Mouse (Mus musculus): ENCODE measurements around the gene Foxp1. TPM values are rescaled to one million over a fixed set of nuclear protein-coding genes. Genes with fewer than 3 reads are reported as not detected.

Gene Foxp1
- polyA plus RNA-seq, 1 experiment from 2014 or later, result 110 TPM

GRCm38 (mm10) chr6:99309466-99310170 lies 212.9 kb downstream of the Foxp1 start:
- 0 out of 2 replicates have a peak, but pooled peaks cover 3% of the 10 kb centered on the region for H3K4me1 ChIP-seq (ENCODE audit: control insufficient read depth, insufficient read depth, low read length)
- no peak overlapping the region for H3K4me3 ChIP-seq (ENCODE audit: low read depth, low read length)
- H3K36me3 ChIP-seq (ENCODE audit: control insufficient read depth, insufficient read depth, low read length), result no peaks in the 10 kb centered on the region
- WGBS (ENCODE audit: insufficient replicate concordance), result 66% methylated on average over 14 of the region's 14 CpGs
- no peaks in the 10 kb centered on the region for H3K27me3 ChIP-seq (ENCODE audit: control insufficient read depth, insufficient read depth, low read length)
- H3K27ac ChIP-seq (ENCODE audit: low read depth, low read length), result no peak overlapping the region
- no peak overlapping the region for H3K9ac ChIP-seq (ENCODE audit: low read depth, low read length)
- ATAC-seq (replicated peaks; ENCODE audit: insufficient number of reproducible peaks, low FRiP score, low TSS enrichment), result no peak
- no peaks in the 10 kb centered on the region for H3K9me3 ChIP-seq (replicated peaks; ENCODE audit: control insufficient read depth, low read length)
- no peak overlapping the region for H3K4me2 ChIP-seq

GRCm38 (mm10) chr6:99305751-99306150 lies 216.8 kb downstream of the Foxp1 start:
- Histone ChIP-seq H3K27me3 (ENCODE audit: control insufficient read depth, insufficient read depth, low read length) (no peaks in the 10 kb centered on the region), H3K4me2 (no peak overlapping the region), H3K9me3 (replicated peaks; ENCODE audit: control insufficient read depth, low read length) (no peaks in the 10 kb centered on the region), H3K36me3 (ENCODE audit: control insufficient read depth, insufficient read depth, low read length) (no peaks in the 10 kb centered on the region), H3K4me3 (ENCODE audit: low read depth, low read length) (no peak overlapping the region), H3K4me1 (ENCODE audit: control insufficient read depth, insufficient read depth, low read length) (peaks cover 8% of the 10 kb centered on the region; the same call in 1 of the 2 replicates), H3K9ac (ENCODE audit: low read depth, low read length) (no peak overlapping the region), H3K27ac (ENCODE audit: low read depth, low read length) (no peak overlapping the region)
- no peak for ATAC-seq (replicated peaks; ENCODE audit: insufficient number of reproducible peaks, low FRiP score, low TSS enrichment)
- 81% methylated on average over 3 of the region's 3 CpGs for WGBS (ENCODE audit: insufficient replicate concordance)

GRCm38 (mm10) chr6:99305236-99305635 lies 217.3 kb downstream of the Foxp1 start:
- no peak for ATAC-seq (replicated peaks; ENCODE audit: insufficient number of reproducible peaks, low FRiP score, low TSS enrichment)
- Histone ChIP-seq H3K4me1 (ENCODE audit: control insufficient read depth, insufficient read depth, low read length) (peaks cover 8% of the 10 kb centered on the region; the same call in 1 of the 2 replicates), H3K9ac (ENCODE audit: low read depth, low read length) (no peak overlapping the region), H3K36me3 (ENCODE audit: control insufficient read depth, insufficient read depth, low read length) (no peaks in the 10 kb centered on the region), H3K4me2 (no peak overlapping the region), H3K4me3 (ENCODE audit: low read depth, low read length) (no peak overlapping the region), H3K27me3 (ENCODE audit: control insufficient read depth, insufficient read depth, low read length) (no peaks in the 10 kb centered on the region), H3K9me3 (replicated peaks; ENCODE audit: control insufficient read depth, low read length) (no peaks in the 10 kb centered on the region), H3K27ac (ENCODE audit: low read depth, low read length) (no peak overlapping the region)
- WGBS (ENCODE audit: insufficient replicate concordance), result 87% methylated on average over 3 of the region's 3 CpGs

- Histone ChIP-seq H3K4me1 (ENCODE audit: control insufficient read depth, insufficient read depth, low read length) (peaks cover 8% of the 10 kb centered on the region; the same call in 1 of the 2 replicates), H3K36me3 (ENCODE audit: control insufficient read depth, insufficient read depth, low read length) (no peaks in the 10 kb centered on the region), H3K4me3 (ENCODE audit: low read depth, low read length) (no peak overlapping the region), H3K9ac (ENCODE audit: low read depth, low read length) (peak overlapping the region; percentile 10; the same call in 1 of the 2 replicates), H3K27ac (ENCODE audit: low read depth, low read length) (no peak overlapping the region), H3K4me2 (no peak overlapping the region), H3K9me3 (replicated peaks; ENCODE audit: control insufficient read depth, low read length) (no peaks in the 10 kb centered on the region), H3K27me3 (ENCODE audit: control insufficient read depth, insufficient read depth, low read length) (no peaks in the 10 kb centered on the region)
- WGBS (ENCODE audit: insufficient replicate concordance), result 76% methylated on average over 6 of the region's 6 CpGs
- ATAC-seq (replicated peaks; ENCODE audit: insufficient number of reproducible peaks, low FRiP score, low TSS enrichment), result no peak
Observed at GRCm38 (mm10) chr6:99302662-99303435, 219.7 kb downstream of the Foxp1 start.

- Histone ChIP-seq H3K9me3 (replicated peaks; ENCODE audit: control insufficient read depth, low read length) (no peaks in the 10 kb centered on the region), H3K4me3 (ENCODE audit: low read depth, low read length) (no peak overlapping the region), H3K4me2 (no peak overlapping the region), H3K36me3 (ENCODE audit: control insufficient read depth, insufficient read depth, low read length) (no peaks in the 10 kb centered on the region), H3K27me3 (ENCODE audit: control insufficient read depth, insufficient read depth, low read length) (no peaks in the 10 kb centered on the region), H3K27ac (ENCODE audit: low read depth, low read length) (no peak overlapping the region), H3K4me1 (ENCODE audit: control insufficient read depth, insufficient read depth, low read length) (peaks cover 8% of the 10 kb centered on the region; the same call in 1 of the 2 replicates), H3K9ac (ENCODE audit: low read depth, low read length) (no peak overlapping the region)
- WGBS (ENCODE audit: insufficient replicate concordance), result 66% methylated on average over 8 of the region's 8 CpGs
- no peak for ATAC-seq (replicated peaks; ENCODE audit: insufficient number of reproducible peaks, low FRiP score, low TSS enrichment)
Observed at GRCm38 (mm10) chr6:99301923-99302322, 220.6 kb downstream of the Foxp1 start.

GRCm38 (mm10) chr6:99300235-99300634 lies 222.3 kb downstream of the Foxp1 start:
- H3K27ac ChIP-seq (ENCODE audit: low read depth, low read length), result no peak overlapping the region
- no peak for ATAC-seq (replicated peaks; ENCODE audit: insufficient number of reproducible peaks, low FRiP score, low TSS enrichment)
- peaks cover 8% of the 10 kb centered on the region; the same call in 1 of the 2 replicates for H3K4me1 ChIP-seq (ENCODE audit: control insufficient read depth, insufficient read depth, low read length)
- H3K4me3 ChIP-seq (ENCODE audit: low read depth, low read length), result no peak overlapping the region
- no peaks in the 10 kb centered on the region for H3K36me3 ChIP-seq (ENCODE audit: control insufficient read depth, insufficient read depth, low read length)
- WGBS (ENCODE audit: insufficient replicate concordance), result 81% methylated on average over 6 of the region's 6 CpGs
- no peak overlapping the region for H3K4me2 ChIP-seq
- H3K9ac ChIP-seq (ENCODE audit: low read depth, low read length), result no peak overlapping the region
- no peaks in the 10 kb centered on the region for H3K27me3 ChIP-seq (ENCODE audit: control insufficient read depth, insufficient read depth, low read length)
- no peaks in the 10 kb centered on the region for H3K9me3 ChIP-seq (replicated peaks; ENCODE audit: control insufficient read depth, low read length)

- no peaks in the 10 kb centered on the region for H3K27me3 ChIP-seq (ENCODE audit: control insufficient read depth, insufficient read depth, low read length)
- H3K27ac ChIP-seq (ENCODE audit: low read depth, low read length), result no peak overlapping the region
- peaks cover 8% of the 10 kb centered on the region; the same call in 1 of the 2 replicates for H3K4me1 ChIP-seq (ENCODE audit: control insufficient read depth, insufficient read depth, low read length)
- no peaks in the 10 kb centered on the region for H3K36me3 ChIP-seq (ENCODE audit: control insufficient read depth, insufficient read depth, low read length)
- H3K9ac ChIP-seq (ENCODE audit: low read depth, low read length), result no peak overlapping the region
- no peak overlapping the region for H3K4me3 ChIP-seq (ENCODE audit: low read depth, low read length)
- H3K4me2 ChIP-seq, result no peak overlapping the region
- no peak for ATAC-seq (replicated peaks; ENCODE audit: insufficient number of reproducible peaks, low FRiP score, low TSS enrichment)
- WGBS (ENCODE audit: insufficient replicate concordance), result 74% methylated on average over 14 of the region's 14 CpGs
- H3K9me3 ChIP-seq (replicated peaks; ENCODE audit: control insufficient read depth, low read length), result no peaks in the 10 kb centered on the region
Observed at GRCm38 (mm10) chr6:99299196-99299595, 223.3 kb downstream of the Foxp1 start.

GRCm38 (mm10) chr6:99297535-99297934 lies 225.0 kb downstream of the Foxp1 start:
- Histone ChIP-seq H3K27me3 (ENCODE audit: control insufficient read depth, insufficient read depth, low read length) (no peaks in the 10 kb centered on the region), H3K9ac (ENCODE audit: low read depth, low read length) (no peak overlapping the region), H3K4me2 (no peak overlapping the region), H3K36me3 (ENCODE audit: control insufficient read depth, insufficient read depth, low read length) (no peaks in the 10 kb centered on the region), H3K27ac (ENCODE audit: low read depth, low read length) (no peak overlapping the region), H3K9me3 (replicated peaks; ENCODE audit: control insufficient read depth, low read length) (no peaks in the 10 kb centered on the region), H3K4me3 (ENCODE audit: low read depth, low read length) (no peak overlapping the region), H3K4me1 (ENCODE audit: control insufficient read depth, insufficient read depth, low read length) (peaks cover under 1% of the 10 kb centered on the region; the same call in 1 of the 2 replicates)
- WGBS (ENCODE audit: insufficient replicate concordance), result 77% methylated on average over 5 of the region's 5 CpGs
- no peak for ATAC-seq (replicated peaks; ENCODE audit: insufficient number of reproducible peaks, low FRiP score, low TSS enrichment)
